Mouse (Mus musculus): ENCODE measurements around the gene Rasgef1b. TPM values are rescaled to one million over a fixed set of nuclear protein-coding genes. Genes with fewer than 3 reads are reported as not detected.

Gene Rasgef1b
- polyA plus RNA-seq, 1 experiment from 2014 or later: 25.5 TPM

DNA sequence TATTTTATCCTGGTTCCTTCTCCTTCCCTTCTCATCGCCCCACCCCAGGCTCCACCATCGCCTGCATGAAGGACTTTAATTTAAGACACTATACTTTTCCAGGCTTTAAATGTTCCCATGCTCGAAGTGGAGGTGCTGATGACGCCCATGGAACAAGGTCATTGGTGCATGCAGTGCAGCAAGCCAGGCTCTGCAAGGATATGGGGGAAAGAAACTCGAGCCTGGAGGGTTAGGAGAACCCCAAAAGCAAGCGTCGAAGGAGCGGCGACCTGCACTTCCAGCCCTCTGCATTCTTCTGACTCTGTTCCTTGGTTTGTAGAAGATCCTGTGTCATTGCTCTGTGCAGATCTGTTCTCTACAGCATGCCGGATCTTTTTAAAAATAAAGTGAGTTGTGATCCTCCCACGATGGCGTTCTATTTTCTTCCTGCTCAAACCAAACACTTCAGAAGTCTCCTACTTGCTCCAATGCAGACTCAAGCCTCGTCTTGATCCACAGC lies 345.0 kb downstream of the Rasgef1b start:
- DNase-seq (ENCODE audit: low spot score): no peak
- WGBS: 81% methylated on average over 13 of the region's 13 CpGs
- ATAC-seq (replicated peaks; ENCODE audit: low FRiP score): no peak

GRCm38 (mm10) chr5:99382786-99383185 lies 346.1 kb downstream of the Rasgef1b start:
- H3K4me3 ChIP-seq (ENCODE audit: low read depth, low read length): no peak overlapping the region
- no peak overlapping the region for H3K9ac ChIP-seq (ENCODE audit: low read length)
- DNase-seq (ENCODE audit: low spot score): no peak
- no peak overlapping the region for H3K27ac ChIP-seq (ENCODE audit: low read depth, low read length)
- no peak for ATAC-seq (replicated peaks; ENCODE audit: low FRiP score)
- no peak overlapping the region for H3K4me2 ChIP-seq (ENCODE audit: low read depth, low read length, severe bottlenecking)
- H3K36me3 ChIP-seq (ENCODE audit: control insufficient read depth, insufficient read depth, low read length): no peaks in the 10 kb centered on the region
- peaks cover 20% of the 10 kb centered on the region for H3K4me1 ChIP-seq (replicated peaks; ENCODE audit: control insufficient read depth, insufficient read depth, low read length)
- peaks cover 3% of the 10 kb centered on the region for H3K27me3 ChIP-seq (ENCODE audit: control insufficient read depth, insufficient read depth, low read length)
- WGBS: 86% methylated on average over 5 of the region's 5 CpGs
- no peaks in the 10 kb centered on the region for H3K9me3 ChIP-seq (ENCODE audit: control insufficient read depth, low read length)

More for the DNA sequence above, 345.0 kb downstream of the Rasgef1b start:
- no peak overlapping the region for H3K9ac ChIP-seq (ENCODE audit: low read length)
- no peak overlapping the region for H3K4me3 ChIP-seq (ENCODE audit: low read depth, low read length)
- H3K4me2 ChIP-seq (ENCODE audit: low read depth, low read length, severe bottlenecking): no peak overlapping the region
- H3K4me1 ChIP-seq (replicated peaks; ENCODE audit: control insufficient read depth, insufficient read depth, low read length): peaks cover 20% of the 10 kb centered on the region
- no peaks in the 10 kb centered on the region for H3K9me3 ChIP-seq (ENCODE audit: control insufficient read depth, low read length)
- H3K36me3 ChIP-seq (ENCODE audit: control insufficient read depth, insufficient read depth, low read length): no peaks in the 10 kb centered on the region
- H3K27me3 ChIP-seq (ENCODE audit: control insufficient read depth, insufficient read depth, low read length): peaks cover 3% of the 10 kb centered on the region
- H3K27ac ChIP-seq (ENCODE audit: low read depth, low read length): no peak overlapping the region

DNA sequence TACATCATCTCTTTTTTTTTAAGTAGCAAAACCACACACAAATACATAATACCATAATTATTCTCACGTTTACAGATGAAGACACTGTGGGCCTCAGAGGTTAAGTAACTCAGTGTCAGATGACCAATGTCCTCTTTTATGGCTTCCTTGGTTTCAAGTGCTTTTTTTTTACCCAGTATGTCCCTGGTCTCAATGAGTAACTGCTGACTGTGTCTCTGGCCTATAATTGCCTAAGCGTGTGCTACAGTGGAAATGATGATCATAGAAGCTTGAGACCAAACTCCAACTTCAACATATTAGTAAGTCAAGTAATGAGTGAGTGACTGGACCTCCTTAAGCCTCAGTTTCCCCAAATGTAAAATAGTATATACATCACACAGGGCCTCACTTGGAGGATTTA lies 347.2 kb downstream of the Rasgef1b start:
- ATAC-seq (replicated peaks; ENCODE audit: low FRiP score) (no peak), DNase-seq (ENCODE audit: low spot score) (no peak)
- H3K9me3 ChIP-seq (ENCODE audit: control insufficient read depth, low read length): no peaks in the 10 kb centered on the region
- no peaks in the 10 kb centered on the region for H3K36me3 ChIP-seq (ENCODE audit: control insufficient read depth, insufficient read depth, low read length)
- H3K27me3 ChIP-seq (ENCODE audit: control insufficient read depth, insufficient read depth, low read length): no peaks in the 10 kb centered on the region
- H3K27ac ChIP-seq (ENCODE audit: low read depth, low read length): no peak overlapping the region
- peaks cover 19% of the 10 kb centered on the region for H3K4me1 ChIP-seq (replicated peaks; ENCODE audit: control insufficient read depth, insufficient read depth, low read length)
- H3K4me3 ChIP-seq (ENCODE audit: low read depth, low read length): no peak overlapping the region
- 82% methylated on average over 2 of the region's 2 CpGs for WGBS
- H3K9ac ChIP-seq (ENCODE audit: low read length): no peak overlapping the region
- H3K4me2 ChIP-seq (ENCODE audit: low read depth, low read length, severe bottlenecking): no peak overlapping the region

DNA sequence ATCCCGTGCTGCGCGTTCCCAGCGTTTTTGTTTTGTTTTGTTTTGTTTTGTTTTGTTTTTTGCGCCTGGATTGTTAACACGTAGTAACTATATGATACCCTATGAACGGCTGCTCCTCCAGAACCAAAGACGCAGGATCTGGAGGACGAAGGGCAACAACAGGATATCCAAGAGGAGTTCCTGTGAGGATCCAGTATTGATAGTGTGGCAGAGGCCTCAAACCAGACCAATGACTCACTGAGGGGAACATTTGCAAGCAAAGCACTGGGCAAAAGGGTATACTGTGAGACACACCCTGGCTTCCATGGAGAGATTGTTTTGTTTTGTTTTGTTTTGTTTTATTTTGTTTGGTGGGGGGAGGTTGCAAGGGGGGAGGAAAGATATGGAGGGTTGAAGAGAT lies 348.0 kb downstream of the Rasgef1b start:
- peaks cover 15% of the 10 kb centered on the region for H3K4me1 ChIP-seq (replicated peaks; ENCODE audit: control insufficient read depth, insufficient read depth, low read length)
- no peaks in the 10 kb centered on the region for H3K36me3 ChIP-seq (ENCODE audit: control insufficient read depth, insufficient read depth, low read length)
- H3K9me3 ChIP-seq (ENCODE audit: control insufficient read depth, low read length): no peaks in the 10 kb centered on the region
- no peak overlapping the region for H3K4me2 ChIP-seq (ENCODE audit: low read depth, low read length, severe bottlenecking)
- WGBS: 90% methylated on average over 9 of the region's 9 CpGs
- no peak overlapping the region for H3K4me3 ChIP-seq (ENCODE audit: low read depth, low read length)
- H3K27ac ChIP-seq (ENCODE audit: low read depth, low read length): no peak overlapping the region
- H3K9ac ChIP-seq (ENCODE audit: low read length): no peak overlapping the region
- ATAC-seq (replicated peaks; ENCODE audit: low FRiP score) (no peak), DNase-seq (ENCODE audit: low spot score) (no peak)
- no peaks in the 10 kb centered on the region for H3K27me3 ChIP-seq (ENCODE audit: control insufficient read depth, insufficient read depth, low read length)

DNA sequence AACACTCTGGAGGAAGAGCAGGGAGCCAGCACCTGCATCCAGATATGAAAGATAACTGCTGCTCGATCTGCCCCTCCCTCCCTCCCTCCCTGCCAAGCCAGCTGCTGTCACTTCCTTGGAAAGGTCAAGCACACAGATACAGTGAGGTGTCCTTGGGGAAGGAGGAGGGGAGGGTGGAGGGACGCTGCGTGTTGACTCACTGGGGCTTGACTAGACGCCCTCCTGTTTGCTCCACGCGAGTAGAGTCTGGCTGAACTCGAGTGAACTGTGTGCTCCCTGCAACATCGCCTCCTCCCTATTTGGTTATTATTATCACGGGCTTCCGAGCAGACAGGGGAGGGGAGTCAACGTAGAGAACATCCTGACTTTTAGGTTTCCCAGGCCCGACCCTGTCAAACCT lies 348.7 kb downstream of the Rasgef1b start:
- 69% methylated on average over 12 of the region's 12 CpGs for WGBS
- H3K9me3 ChIP-seq (ENCODE audit: control insufficient read depth, low read length): no peaks in the 10 kb centered on the region
- no peaks in the 10 kb centered on the region for H3K27me3 ChIP-seq (ENCODE audit: control insufficient read depth, insufficient read depth, low read length)
- H3K4me1 ChIP-seq (replicated peaks; ENCODE audit: control insufficient read depth, insufficient read depth, low read length): peaks cover 15% of the 10 kb centered on the region
- no peaks in the 10 kb centered on the region for H3K36me3 ChIP-seq (ENCODE audit: control insufficient read depth, insufficient read depth, low read length)
- H3K27ac ChIP-seq (ENCODE audit: low read depth, low read length): no peak overlapping the region
- no peak overlapping the region for H3K9ac ChIP-seq (ENCODE audit: low read length)
- ATAC-seq (replicated peaks; ENCODE audit: low FRiP score): no peak
- no peak overlapping the region for H3K4me3 ChIP-seq (ENCODE audit: low read depth, low read length)
- no peak overlapping the region for H3K4me2 ChIP-seq (ENCODE audit: low read depth, low read length, severe bottlenecking)
- no peak for DNase-seq (ENCODE audit: low spot score)

DNA sequence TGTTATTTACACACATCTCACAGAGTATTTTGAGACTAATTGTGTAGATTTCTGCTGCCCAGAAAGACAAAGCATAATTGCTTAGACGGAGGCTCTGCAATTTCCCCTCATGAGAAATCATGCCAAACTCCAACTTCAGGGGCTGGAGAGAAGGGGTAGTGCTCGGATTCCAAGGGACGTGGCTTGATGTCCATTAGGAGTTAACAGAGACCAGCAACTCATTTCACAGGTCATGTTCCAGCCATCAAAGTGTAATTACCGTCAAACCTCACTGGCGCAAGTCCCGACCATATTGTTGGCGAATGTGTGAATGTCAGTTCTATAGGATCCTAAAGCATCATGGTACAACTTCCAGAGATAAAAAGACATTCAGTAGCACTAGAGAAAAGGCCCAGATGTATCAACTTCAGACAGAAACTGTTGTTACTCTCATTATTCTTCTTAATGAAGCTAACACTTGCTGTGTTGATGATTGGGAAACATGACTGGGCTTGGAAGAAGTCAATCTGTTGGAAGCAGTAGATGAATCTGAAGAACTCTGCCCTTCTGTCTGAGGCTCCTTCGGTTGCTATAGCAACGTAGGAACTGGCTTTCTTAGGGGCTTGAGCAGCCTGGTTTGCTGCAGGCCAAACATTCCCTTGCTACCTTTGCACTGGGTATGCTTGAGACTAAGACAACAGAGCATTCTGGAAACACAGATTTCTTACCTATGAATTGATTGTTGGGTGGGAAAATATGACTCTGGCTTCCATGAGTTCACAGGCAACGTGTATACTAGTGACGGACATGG lies 350.2 kb downstream of the Rasgef1b start:
- ATAC-seq (replicated peaks; ENCODE audit: low FRiP score) (no peak), DNase-seq (ENCODE audit: low spot score) (no peak)
- WGBS: 70% methylated on average over 11 of the region's 11 CpGs
- no peak overlapping the region for H3K4me2 ChIP-seq (ENCODE audit: low read depth, low read length, severe bottlenecking)
- H3K27me3 ChIP-seq (ENCODE audit: control insufficient read depth, insufficient read depth, low read length): no peaks in the 10 kb centered on the region
- peaks cover 7% of the 10 kb centered on the region; the same call in 1 of the 2 replicates for H3K4me1 ChIP-seq (replicated peaks; ENCODE audit: control insufficient read depth, insufficient read depth, low read length)
- H3K9ac ChIP-seq (ENCODE audit: low read length): no peak overlapping the region
- no peaks in the 10 kb centered on the region for H3K9me3 ChIP-seq (ENCODE audit: control insufficient read depth, low read length)
- H3K4me3 ChIP-seq (ENCODE audit: low read depth, low read length): no peak overlapping the region
- H3K36me3 ChIP-seq (ENCODE audit: control insufficient read depth, insufficient read depth, low read length): no peaks in the 10 kb centered on the region
- H3K27ac ChIP-seq (ENCODE audit: low read depth, low read length): no peak overlapping the region

- H3K9me3 ChIP-seq (ENCODE audit: control insufficient read depth, low read length): no peaks in the 10 kb centered on the region
- WGBS: 84% methylated on average over 7 of the region's 7 CpGs
- H3K36me3 ChIP-seq (ENCODE audit: control insufficient read depth, insufficient read depth, low read length): no peaks in the 10 kb centered on the region
- no peak overlapping the region for H3K27ac ChIP-seq (ENCODE audit: low read depth, low read length)
- ATAC-seq (replicated peaks; ENCODE audit: low FRiP score): no peak
- H3K27me3 ChIP-seq (ENCODE audit: control insufficient read depth, insufficient read depth, low read length): no peaks in the 10 kb centered on the region
- no peak overlapping the region for H3K4me3 ChIP-seq (ENCODE audit: low read depth, low read length)
- DNase-seq (ENCODE audit: low spot score): no peak
- H3K4me1 ChIP-seq (replicated peaks; ENCODE audit: control insufficient read depth, insufficient read depth, low read length): peaks cover 7% of the 10 kb centered on the region; the same call in 1 of the 2 replicates
- no peak overlapping the region for H3K9ac ChIP-seq (ENCODE audit: low read length)
- no peak overlapping the region for H3K4me2 ChIP-seq (ENCODE audit: low read depth, low read length, severe bottlenecking)
Observed at GRCm38 (mm10) chr5:99375725-99376124, 353.1 kb downstream of the Rasgef1b start.

- Histone ChIP-seq H3K36me3 (ENCODE audit: control insufficient read depth, insufficient read depth, low read length) (no peaks in the 10 kb centered on the region), H3K4me1 (replicated peaks; ENCODE audit: control insufficient read depth, insufficient read depth, low read length) (peaks cover 7% of the 10 kb centered on the region; the same call in 1 of the 2 replicates), H3K4me3 (ENCODE audit: low read depth, low read length) (no peak overlapping the region), H3K4me2 (ENCODE audit: low read depth, low read length, severe bottlenecking) (no peak overlapping the region), H3K27ac (ENCODE audit: low read depth, low read length) (no peak overlapping the region), H3K9ac (ENCODE audit: low read length) (no peak overlapping the region), H3K27me3 (ENCODE audit: control insufficient read depth, insufficient read depth, low read length) (no peaks in the 10 kb centered on the region), H3K9me3 (ENCODE audit: control insufficient read depth, low read length) (no peaks in the 10 kb centered on the region)
- DNase-seq (ENCODE audit: low spot score): no peak
- ATAC-seq (replicated peaks; ENCODE audit: low FRiP score): no peak
- 91% methylated on average over 6 of the region's 6 CpGs for WGBS
Observed at GRCm38 (mm10) chr5:99374460-99374859, 354.4 kb downstream of the Rasgef1b start.
